Mouse (Mus musculus) left cerebral cortex, adult 2 months (tissue): ENCODE measurements around the gene Mrpl14. TPM values are rescaled to one million over a fixed set of nuclear protein-coding genes. Genes with fewer than 3 reads are reported as not detected.
A peak's percentile ranks its signal among the peaks of the same experiment; 100 is the strongest.

ENCODE experiments used
- DNase-seq, 2 experiments: peaks; one replicate each; pipeline ENCODE4 v3.0.0; 2021 to 2022; ENCODE audit warnings: low spot score in 2 of 2, mixed read lengths in 1 of 2; ENCODE audit errors: extremely low spot score in 1 of 2
- H3K27ac ChIP-seq: fragments of 200-600 bp; 2 replicates; pipeline ENCODE4 v1.8.1; 2022
- H3K4me3 ChIP-seq: fragments of 200-600 bp; 2 replicates; pipeline ENCODE4 v1.8.1; 2022
- CTCF ChIP-seq: fragments of 200-600 bp; IDR thresholded peaks from 2 replicates; pipeline ENCODE4 v1.8.1; 2022; ENCODE audit warnings: antibody characterized with exemption, mild to moderate bottlenecking, moderate library complexity
- intact Hi-C: fragments of 180-260 bp; cut with DNase I; formaldehyde crosslinking; loops from one replicate; pipeline ENCODE4 v1.15.1; 2025
- total RNA-seq, 2 experiments: library from RNA; stranded (reverse); gene quantifications; 2 replicates each; pipeline ENCODE4 v1.2.3; 2021

Mrpl14 gene
- total RNA-seq, 2 experiments from 2014 or later = 42.4 to 44.1 TPM

- no peak for DNase-seq
These were observed 43.3 kb downstream of the Mrpl14 start for GRCm38 (mm10) chr17:45729387-45729786.

GRCm38 (mm10) chr17:45730696-45731095 is 44.6 kb downstream of the Mrpl14 start:
- DNase-seq = no peak
- no peak for TF ChIP-seq CTCF
- Histone ChIP-seq H3K4me3 (no peak overlapping the region), H3K27ac (no peak overlapping the region)
- intact Hi-C loops = loop anchor here (1.0 to 2.0 kb wide), 2 partner anchors 402 to 440 kb away; no protein-coding TSS in a partner anchor

More at GRCm38 (mm10) chr17:45729387-45729786, 43.3 kb downstream of the Mrpl14 start:
- Histone ChIP-seq H3K27ac (no peak overlapping the region), H3K4me3 (no peak overlapping the region)
- no peak for TF ChIP-seq CTCF
- intact Hi-C loops = no loop called here

- peak; percentile 84 to 92 for DNase-seq
- intact Hi-C loops = loop anchor here (1.0 to 2.0 kb wide), 2 partner anchors 401 to 439 kb away; no protein-coding TSS in a partner anchor
- peak; percentile 99 for TF ChIP-seq CTCF
- H3K27ac ChIP-seq = no peak overlapping the region
- H3K4me3 ChIP-seq = no peak overlapping the region
These were observed 45.2 kb downstream of the Mrpl14 start for GRCm38 (mm10) chr17:45731172-45731864.

- intact Hi-C loops = no loop called here
- H3K4me3 ChIP-seq = peak overlapping the region; percentile 39; the same call in 1 of the 2 replicates
- peak overlapping the region; percentile 55; the same call in 1 of the 2 replicates for H3K27ac ChIP-seq
- no peak for DNase-seq
- no peak for TF ChIP-seq CTCF
These were observed 47.1 kb downstream of the Mrpl14 start for GRCm38 (mm10) chr17:45733038-45733734.

GRCm38 (mm10) chr17:45733735-45734301 is 47.7 kb downstream of the Mrpl14 start, which contains the start of gene 1600014C23Rik:
TSS of gene 1600014C23Rik (minus strand) at chr17:45733844.
- DNase-seq = peak; percentile 76 to 83
- intact Hi-C loops = no loop called here
- Histone ChIP-seq H3K4me3 (peak within 1 kb of the TSS; percentile 39), H3K27ac (peak within 1 kb of the TSS; percentile 75)
- TF ChIP-seq CTCF = no peak

GRCm38 (mm10) chr17:45734333-45734732 is 48.2 kb downstream of the Mrpl14 start:
- intact Hi-C loops = no loop called here
- no peak overlapping the region for H3K4me3 ChIP-seq
- no peak for DNase-seq
- peak overlapping the region; percentile 75 for H3K27ac ChIP-seq
- TF ChIP-seq CTCF = no peak

- DNase-seq = no peak
- Histone ChIP-seq H3K27ac (peak overlapping the region; percentile 44; the same call in 1 of the 2 replicates), H3K4me3 (no peak overlapping the region)
- intact Hi-C loops = loop anchor here (5.0 kb wide), 1 partner anchor 62 kb away; no protein-coding TSS in a partner anchor
- TF ChIP-seq CTCF = no peak
These were observed 48.8 kb downstream of the Mrpl14 start for GRCm38 (mm10) chr17:45734881-45735280.

- Histone ChIP-seq H3K4me3 (peak overlapping the region; percentile 71), H3K27ac (peak overlapping the region; percentile 99)
- peak; percentile 93 for TF ChIP-seq CTCF
- intact Hi-C loops = loop anchor here (1.0 to 5.0 kb wide), 2 partner anchors 62 to 297 kb away; partner anchors contain the start of gene Vegfa
- DNase-seq = peak; percentile 83 to 88
These were observed 49.5 kb downstream of the Mrpl14 start for GRCm38 (mm10) chr17:45735382-45736310.

GRCm38 (mm10) chr17:45736311-45737077 is 50.4 kb downstream of the Mrpl14 start:
- Histone ChIP-seq H3K27ac (peak overlapping the region; percentile 99), H3K4me3 (peak overlapping the region; percentile 71)
- peak; percentile 91 for DNase-seq
- no peak for TF ChIP-seq CTCF
- intact Hi-C loops = loop anchor here (1.0 to 5.0 kb wide), 2 partner anchors 61 to 296 kb away; partner anchors contain the start of gene Vegfa

GRCm38 (mm10) chr17:45737078-45737601 is 51.0 kb downstream of the Mrpl14 start:
- Histone ChIP-seq H3K27ac (peak overlapping the region; percentile 92), H3K4me3 (peak overlapping the region; percentile 43)
- intact Hi-C loops = loop anchor here (5.0 kb wide), 1 partner anchor 60 kb away; no protein-coding TSS in a partner anchor
- TF ChIP-seq CTCF = no peak
- no peak for DNase-seq
